Comparison of ENCODE assay signal across 7 mouse cellular contexts in genomic region chr9:95827565-95827964, GRCm38 (mm10).
"Had no signal": no experiment of that assay in that cellular context is flagged by ENCODE, and none has a peak within 500 bp of the region (broad histone marks: within the 10 kb centered on the region; RNA-seq: fewer than 3 reads in every experiment).

No protein-coding gene starts in this region.

- DNase-seq: kidney, adult 8-10 months; kidney, postnatal 25 days; liver; liver, embryonic 13.5 days; liver, postnatal 0 days; lung, postnatal 14 days; thymus, postnatal 36 days had no signal
